Mouse (Mus musculus) kidney, embryonic 14.5 days (tissue): Measurements from ENCODE around the gene Sds. TPM values are rescaled to one million over a fixed set of nuclear protein-coding genes. Genes with fewer than 3 reads are reported as not detected.

Experiments used
- ATAC-seq: fragments of 200-750 bp; cut with Nextera tagmentation; 2 replicates; pipeline ENCODE4 v1.8.0; 2017; ENCODE audit warnings: moderate number of reproducible peaks, mild to moderate bottlenecking, moderate TSS enrichment, moderate library complexity; ENCODE audit not compliant: low FRiP score, low TSS enrichment
- H3K27ac ChIP-seq: fragments of 300-500 bp; sonication (generic); 2 replicates; pipeline ENCODE4 v1.5.1; 2014; ENCODE audit warnings: low read depth, mild to moderate bottlenecking, low read length, moderate library complexity, mixed read lengths
- H3K27me3 ChIP-seq: fragments of 300-500 bp; sonication (generic); 2 replicates; pipeline ENCODE4 v1.6.1; 2014; ENCODE audit warnings: mild to moderate bottlenecking, low read length; ENCODE audit not compliant: control insufficient read depth, insufficient read depth
- H3K36me3 ChIP-seq: fragments of 300-500 bp; sonication (generic); 2 replicates; pipeline ENCODE4 v1.6.1; 2014; ENCODE audit warnings: low read length, mixed read lengths; ENCODE audit not compliant: control insufficient read depth, insufficient read depth
- H3K4me1 ChIP-seq: fragments of 300-500 bp; sonication (generic); 2 replicates; pipeline ENCODE4 v1.6.1; 2014; ENCODE audit warnings: low read length, mixed read lengths; ENCODE audit not compliant: control insufficient read depth, insufficient read depth
- H3K4me2 ChIP-seq: fragments of 300-500 bp; sonication (generic); replicated peaks from 2 replicates; pipeline ENCODE4 v1.6.1; 2014; ENCODE audit warnings: low read depth, mild to moderate bottlenecking, low read length
- H3K4me3 ChIP-seq: fragments of 300-500 bp; sonication (generic); 2 replicates; pipeline ENCODE4 v1.5.1; 2014; ENCODE audit warnings: mild to moderate bottlenecking, low read length
- H3K9ac ChIP-seq: fragments of 300-500 bp; sonication (generic); 2 replicates; pipeline ENCODE4 v1.6.1; 2014; ENCODE audit warnings: low read depth, mild to moderate bottlenecking, low read length, moderate library complexity
- H3K9me3 ChIP-seq: fragments of 300-500 bp; sonication (generic); 2 replicates; pipeline ENCODE4 v1.6.1; 2016; ENCODE audit warnings: low read length; ENCODE audit not compliant: control insufficient read depth
- WGBS: fragments of 180-500 bp; shearing (Covaris S2); extraction: QIAGEN DNeasy Blood & Tissue Kit; methylation state at CpG from one replicate; pipeline ENCODE4 v1.1.7; 2014; 5-methylcytosine and 5-hydroxymethylcytosine counted together
- polyA plus RNA-seq: library from polyadenylated mRNA; unstranded; fragments of >200 nt; fragmentation: Nextera tagmentation; extraction: Ambion mirVana; gene quantifications from 2 replicates; pipeline ENCODE4 v1.2.1, GENCODE M21; 2014

The Sds gene
- polyA plus RNA-seq, 1 experiment from 2014 or later = not detected

DNA sequence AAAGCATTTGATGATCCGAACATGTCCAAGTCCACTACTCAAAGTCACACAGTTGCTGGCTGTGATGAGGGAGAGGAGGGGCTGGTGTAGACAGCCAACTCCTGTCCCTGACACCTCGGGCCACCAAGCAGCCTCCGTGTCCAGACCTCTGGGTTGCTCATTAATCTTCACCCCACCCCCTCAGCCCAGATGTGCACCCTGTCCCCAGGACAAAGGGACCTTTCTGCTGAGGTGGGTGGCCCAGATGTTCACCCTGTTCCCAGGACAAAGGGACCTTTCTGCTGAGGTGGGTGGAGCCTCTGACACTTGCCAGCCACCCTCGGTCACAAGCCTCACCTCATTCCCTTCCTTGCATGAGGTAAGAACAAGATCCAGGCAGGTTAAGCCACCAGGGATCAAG lies 4.8 kb upstream of the Sds start:
- no peaks in the 10 kb centered on the region; the same call in 1 of the 2 replicates for H3K4me1 ChIP-seq
- no peaks in the 10 kb centered on the region for H3K36me3 ChIP-seq
- no peaks in the 10 kb centered on the region for H3K9me3 ChIP-seq
- no peak for ATAC-seq
- H3K9ac ChIP-seq = no peak overlapping the region
- no peaks in the 10 kb centered on the region for H3K27me3 ChIP-seq
- H3K4me2 ChIP-seq = no peak overlapping the region
- no peak overlapping the region for H3K4me3 ChIP-seq
- WGBS = 31% methylated on average over 4 of the region's 4 CpGs
- no peak overlapping the region for H3K27ac ChIP-seq

DNA sequence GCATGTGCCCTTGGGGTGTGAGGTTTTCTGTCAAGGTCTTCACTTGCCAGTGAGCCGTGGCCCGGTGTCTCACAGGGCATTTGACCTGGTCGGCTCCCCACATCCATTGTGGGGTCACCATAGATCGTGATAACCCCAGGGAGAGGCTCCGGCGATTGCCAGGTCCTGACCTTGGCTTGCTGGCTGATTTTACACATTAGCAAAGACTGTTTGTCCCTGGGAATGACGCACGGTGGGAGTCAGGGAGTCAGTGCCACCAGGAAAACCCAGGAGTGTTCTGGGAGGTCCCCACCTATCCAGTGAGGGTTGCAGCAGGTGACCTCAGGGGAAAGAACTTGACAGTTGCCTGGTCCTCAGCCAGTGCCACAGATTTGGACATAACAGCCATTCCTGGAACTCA lies 3.6 kb upstream of the Sds start, which contains the start of gene Sdsl:
Gene Sdsl, minus strand, starts transcription at position 41 of the 400 bp plus-strand sequence.
- 71% methylated on average over 8 of the region's 8 CpGs for WGBS
- Histone ChIP-seq H3K4me3 (no peak within 1 kb of the TSS), H3K4me2 (no peak within 1 kb of the TSS), H3K9me3 (no peaks in the 10 kb centered on the region), H3K9ac (no peak within 1 kb of the TSS), H3K27me3 (no peaks in the 10 kb centered on the region), H3K27ac (no peak within 1 kb of the TSS), H3K4me1 (no peaks in the 10 kb centered on the region; the same call in 1 of the 2 replicates), H3K36me3 (no peaks in the 10 kb centered on the region)
- no peak for ATAC-seq

GRCm38 (mm10) chr5:120473361-120473760 lies 3.0 kb upstream of the Sds start:
- no peak overlapping the region for H3K4me3 ChIP-seq
- ATAC-seq = no peak
- no peaks in the 10 kb centered on the region; the same call in 1 of the 2 replicates for H3K4me1 ChIP-seq
- no peaks in the 10 kb centered on the region for H3K9me3 ChIP-seq
- 88% methylated on average over 2 of the region's 2 CpGs for WGBS
- H3K27me3 ChIP-seq = no peaks in the 10 kb centered on the region
- no peak overlapping the region for H3K9ac ChIP-seq
- H3K36me3 ChIP-seq = no peaks in the 10 kb centered on the region
- H3K4me2 ChIP-seq = no peak overlapping the region
- H3K27ac ChIP-seq = no peak overlapping the region

- H3K36me3 ChIP-seq = no peaks in the 10 kb centered on the region
- H3K27ac ChIP-seq = no peak overlapping the region
- no peak for ATAC-seq
- no peak overlapping the region for H3K4me3 ChIP-seq
- H3K4me2 ChIP-seq = no peak overlapping the region
- no peaks in the 10 kb centered on the region for H3K27me3 ChIP-seq
- WGBS = 59% methylated on average over 8 of the region's 8 CpGs
- H3K9ac ChIP-seq = no peak overlapping the region
- H3K9me3 ChIP-seq = no peaks in the 10 kb centered on the region
- H3K4me1 ChIP-seq = no peaks in the 10 kb centered on the region; the same call in 1 of the 2 replicates
These were observed 465 bp upstream of the Sds start for GRCm38 (mm10) chr5:120475861-120476260.

GRCm38 (mm10) chr5:120477993-120478392 lies 1.7 kb downstream of the Sds start:
- no peak overlapping the region for H3K27ac ChIP-seq
- H3K36me3 ChIP-seq = no peaks in the 10 kb centered on the region
- H3K4me1 ChIP-seq = no peaks in the 10 kb centered on the region; the same call in 1 of the 2 replicates
- no peak overlapping the region for H3K4me3 ChIP-seq
- H3K9me3 ChIP-seq = no peaks in the 10 kb centered on the region
- no peak overlapping the region for H3K4me2 ChIP-seq
- H3K27me3 ChIP-seq = no peaks in the 10 kb centered on the region
- ATAC-seq = no peak
- 92% methylated on average over 5 of the region's 5 CpGs for WGBS
- H3K9ac ChIP-seq = no peak overlapping the region

DNA sequence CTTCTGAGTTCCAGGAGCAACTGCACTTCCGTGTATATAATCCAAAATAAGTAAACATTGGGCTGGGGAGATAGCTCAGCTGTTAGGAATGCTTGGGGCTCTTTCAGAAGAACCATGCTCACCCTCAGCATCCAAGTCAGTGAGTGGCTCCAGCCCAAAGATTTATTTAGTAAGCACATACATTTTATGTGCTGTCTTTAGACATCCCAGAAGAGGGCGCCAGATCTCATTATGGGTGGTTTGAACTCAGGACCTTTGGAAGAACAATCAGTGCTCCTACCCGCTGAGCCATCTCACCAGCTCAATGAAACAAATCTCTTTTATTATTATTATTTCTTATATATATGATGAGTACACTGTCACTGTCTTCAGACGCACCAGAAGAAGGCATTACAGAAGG lies 3.2 kb downstream of the Sds start:
- no peaks in the 10 kb centered on the region; the same call in 1 of the 2 replicates for H3K4me1 ChIP-seq
- H3K9me3 ChIP-seq = no peaks in the 10 kb centered on the region
- peaks cover 5% of the 10 kb centered on the region; the same call in 1 of the 2 replicates for H3K36me3 ChIP-seq
- no peak overlapping the region for H3K4me2 ChIP-seq
- no peak for ATAC-seq
- no peak overlapping the region for H3K27ac ChIP-seq
- 63% methylated on average over 4 of the region's 4 CpGs for WGBS
- H3K27me3 ChIP-seq = no peaks in the 10 kb centered on the region
- H3K4me3 ChIP-seq = no peak overlapping the region
- H3K9ac ChIP-seq = no peak overlapping the region

GRCm38 (mm10) chr5:120481205-120481604 lies 4.9 kb downstream of the Sds start:
- Histone ChIP-seq H3K9ac (no peak overlapping the region), H3K36me3 (peaks cover 13% of the 10 kb centered on the region), H3K4me2 (no peak overlapping the region), H3K9me3 (no peaks in the 10 kb centered on the region), H3K4me3 (no peak overlapping the region), H3K27me3 (no peaks in the 10 kb centered on the region), H3K4me1 (no peaks in the 10 kb centered on the region; the same call in 1 of the 2 replicates), H3K27ac (no peak overlapping the region)
- 66% methylated on average over 9 of the region's 9 CpGs for WGBS
- ATAC-seq = no peak

GRCm38 (mm10) chr5:120483399-120483798 lies 7.1 kb downstream of the Sds start:
- 87% methylated on average over 19 of the region's 19 CpGs for WGBS

DNA sequence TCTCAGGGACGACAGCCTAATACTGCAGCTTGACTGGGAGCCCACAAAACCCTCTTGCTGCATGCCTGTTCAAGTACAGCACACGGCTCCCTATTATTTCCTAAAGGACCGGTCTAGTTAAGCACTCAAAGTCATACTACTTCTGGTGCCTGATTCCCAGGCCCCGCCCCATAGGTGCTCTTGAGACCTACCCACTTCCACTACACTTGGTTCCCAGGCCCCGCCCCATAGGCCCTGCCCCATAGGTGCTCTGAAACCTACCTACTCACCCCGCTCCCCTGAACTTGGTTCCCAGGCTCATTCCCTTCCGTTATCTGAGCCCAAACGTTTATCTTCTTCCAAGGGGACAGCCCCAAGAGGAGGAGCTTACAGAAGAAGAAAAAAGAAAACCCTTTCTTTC lies 11.5 kb downstream of the Sds start:
- Histone ChIP-seq H3K27me3 (no peaks in the 10 kb centered on the region), H3K9ac (no peak overlapping the region), H3K4me3 (no peak overlapping the region), H3K36me3 (peaks cover 40% of the 10 kb centered on the region), H3K9me3 (no peaks in the 10 kb centered on the region), H3K27ac (no peak overlapping the region), H3K4me2 (no peak overlapping the region), H3K4me1 (no peaks in the 10 kb centered on the region)
- WGBS = 89% methylated on average over 8 of the region's 8 CpGs
- ATAC-seq = no peak

More at GRCm38 (mm10) chr5:120483399-120483798, 7.1 kb downstream of the Sds start:
- Histone ChIP-seq H3K9ac (no peak overlapping the region), H3K27me3 (no peaks in the 10 kb centered on the region), H3K9me3 (no peaks in the 10 kb centered on the region), H3K27ac (no peak overlapping the region), H3K4me3 (no peak overlapping the region), H3K36me3 (peaks cover 30% of the 10 kb centered on the region), H3K4me1 (no peaks in the 10 kb centered on the region), H3K4me2 (no peak overlapping the region)
- ATAC-seq = no peak
